Mouse (Mus musculus) gastrocnemius, adult 2 months (tissue): ENCODE measurements at regions not wholly inside any gene's neighbourhood (a gene's known extent, or its start where the extent isn't known, plus 50 kb on each side); places are given as distances from the start of the nearest gene placed in this dataset.

Experiments used
- DNase-seq: peaks from one replicate; pipeline ENCODE4 v3.0.0; 2022
- H3K27ac ChIP-seq: fragments of 200-600 bp; 2 replicates; pipeline ENCODE4 v1.8.1; 2022; ENCODE audit warnings: mild to moderate bottlenecking
- H3K4me3 ChIP-seq: fragments of 200-600 bp; 2 replicates; pipeline ENCODE4 v1.8.1; 2022; ENCODE audit warnings: mild to moderate bottlenecking, moderate library complexity
- CTCF ChIP-seq: fragments of 200-600 bp; IDR thresholded peaks from 2 replicates; pipeline ENCODE4 v1.8.1; 2022; ENCODE audit warnings: antibody characterized with exemption, mild to moderate bottlenecking, moderate library complexity
- intact Hi-C: fragments of 180-260 bp; cut with DNase I; formaldehyde crosslinking; loops from one replicate; pipeline ENCODE4 v1.15.1; 2025

- intact Hi-C loops, result no loop called here
- no peak for TF ChIP-seq CTCF
- H3K27ac ChIP-seq, result no peak overlapping the region
- no peak for DNase-seq
- H3K4me3 ChIP-seq, result no peak overlapping the region
Measured at GRCm38 (mm10) chr5:129298646-129299455, 202.2 kb upstream of the Sfswap start.

DNA sequence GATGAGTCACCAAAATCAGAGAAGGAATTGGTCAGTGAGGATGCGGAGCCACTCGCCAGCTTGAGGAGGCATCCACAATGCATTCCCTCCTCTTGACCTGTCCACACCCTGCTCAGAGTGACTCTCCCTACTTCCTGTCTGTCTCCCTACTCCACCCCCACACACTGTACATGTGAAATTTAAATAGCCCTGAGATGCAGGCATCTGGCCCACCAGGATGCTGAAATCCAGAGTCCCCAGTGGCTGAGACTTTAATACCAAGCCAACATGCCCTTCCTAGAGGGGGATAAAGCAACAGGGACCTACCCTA lies 201.6 kb upstream of the Sfswap start:
- Histone ChIP-seq H3K27ac (no peak overlapping the region), H3K4me3 (no peak overlapping the region)
- no peak for TF ChIP-seq CTCF
- intact Hi-C loops, result no loop called here
- DNase-seq, result no peak

GRCm38 (mm10) chr5:129300423-129300822 lies 200.6 kb upstream of the Sfswap start:
- no peak for TF ChIP-seq CTCF
- H3K27ac ChIP-seq, result no peak overlapping the region
- intact Hi-C loops, result no loop called here
- no peak overlapping the region for H3K4me3 ChIP-seq
- no peak for DNase-seq

DNA sequence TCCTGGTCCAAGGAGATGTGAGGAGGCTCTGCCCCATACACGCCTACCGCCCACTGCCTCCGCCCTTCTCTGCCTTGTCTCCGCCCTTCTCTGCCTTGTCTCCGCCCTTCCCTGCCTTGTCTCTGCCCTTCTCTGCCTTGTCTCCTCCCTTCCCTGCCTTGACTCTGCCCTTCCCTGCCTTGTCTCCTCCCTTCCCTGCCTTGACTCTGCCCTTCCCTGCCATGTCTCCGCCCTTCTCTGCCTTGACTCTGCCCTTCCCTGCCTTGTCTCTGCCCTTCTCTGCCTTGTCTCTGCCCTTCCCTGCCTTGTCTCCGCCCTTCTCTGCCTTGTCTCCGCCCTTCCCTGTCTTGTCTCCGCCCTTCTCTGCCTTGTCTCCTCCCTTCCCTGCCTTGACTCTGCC lies 185.4 kb upstream of the Sfswap start:
- no peak for DNase-seq
- Histone ChIP-seq H3K27ac (no peak overlapping the region), H3K4me3 (no peak overlapping the region)
- no peak for TF ChIP-seq CTCF
- intact Hi-C loops, result no loop called here

- no peak for DNase-seq
- Histone ChIP-seq H3K4me3 (no peak overlapping the region), H3K27ac (no peak overlapping the region)
- intact Hi-C loops, result no loop called here
- TF ChIP-seq CTCF, result peak; percentile 24; the same call in 1 of the 2 replicates
Measured at GRCm38 (mm10) chr5:129331094-129331523, 169.9 kb upstream of the Sfswap start.

- no peak overlapping the region for H3K27ac ChIP-seq
- no peak overlapping the region for H3K4me3 ChIP-seq
- intact Hi-C loops, result no loop called here
- DNase-seq, result no peak
- TF ChIP-seq CTCF, result no peak
Measured at GRCm38 (mm10) chr5:129332014-129332413, 169.0 kb upstream of the Sfswap start.

DNA sequence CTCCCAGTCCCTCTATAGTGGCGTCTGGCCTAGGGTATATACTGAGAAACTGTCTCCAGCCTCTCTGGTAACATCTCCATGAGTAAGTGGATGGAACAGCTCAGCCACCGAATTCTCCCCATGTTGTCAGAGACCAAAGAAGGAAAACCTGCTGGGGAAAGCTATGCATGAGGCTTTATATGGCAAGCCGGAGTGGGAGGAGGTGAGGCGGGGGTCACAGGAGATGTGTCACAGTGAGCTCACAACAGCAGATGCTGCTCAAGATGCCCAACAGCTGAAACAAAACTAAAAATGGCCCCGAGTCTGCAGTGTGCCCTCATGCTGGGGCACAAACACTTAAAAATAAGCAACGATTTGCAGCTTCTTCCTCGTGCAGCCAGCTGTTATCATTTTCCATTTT lies 162.5 kb upstream of the Sfswap start:
- Histone ChIP-seq H3K27ac (no peak overlapping the region), H3K4me3 (no peak overlapping the region)
- no peak for DNase-seq
- intact Hi-C loops, result no loop called here
- TF ChIP-seq CTCF, result no peak

GRCm38 (mm10) chr5:129344038-129344437 lies 157.0 kb upstream of the Sfswap start:
- intact Hi-C loops, result no loop called here
- TF ChIP-seq CTCF, result no peak

DNA sequence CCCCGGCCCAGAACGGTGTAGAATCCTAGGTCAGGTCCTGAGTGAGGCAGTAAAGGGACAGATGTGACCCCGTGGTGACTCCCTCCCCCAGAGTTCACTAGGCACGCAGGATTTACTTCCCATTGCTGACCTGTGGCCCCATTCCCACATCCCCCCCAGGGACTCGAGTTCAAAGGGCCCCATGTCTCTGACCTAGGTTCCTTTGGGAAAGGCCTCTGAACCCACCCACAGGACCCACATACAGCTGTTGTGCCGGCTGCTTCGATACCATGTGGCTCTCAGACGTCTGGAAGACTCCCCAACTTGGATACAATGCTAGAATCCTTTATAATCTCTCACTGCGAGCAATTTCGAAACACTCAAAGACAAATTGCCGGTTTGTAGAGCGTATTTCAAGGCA lies 151.0 kb upstream of the Sfswap start:
- intact Hi-C loops, result loop anchor here (10.0 kb wide), 1 partner anchor 165 kb away; no protein-coding TSS in a partner anchor
- H3K4me3 ChIP-seq, result no peak overlapping the region
- no peak for TF ChIP-seq CTCF
- no peak for DNase-seq
- no peak overlapping the region for H3K27ac ChIP-seq

More at GRCm38 (mm10) chr5:129344038-129344437, 157.0 kb upstream of the Sfswap start:
- no peak overlapping the region for H3K27ac ChIP-seq
- no peak overlapping the region for H3K4me3 ChIP-seq
- no peak for DNase-seq

GRCm38 (mm10) chr5:129353549-129353948 lies 147.5 kb upstream of the Sfswap start:
- Histone ChIP-seq H3K4me3 (no peak overlapping the region), H3K27ac (no peak overlapping the region)
- intact Hi-C loops, result loop anchor here (10.0 kb wide), 1 partner anchor 169 kb away; no protein-coding TSS in a partner anchor
- no peak for DNase-seq
- TF ChIP-seq CTCF, result no peak

GRCm38 (mm10) chr5:129354877-129355276 lies 146.1 kb upstream of the Sfswap start:
- TF ChIP-seq CTCF, result peak; percentile 47
- H3K27ac ChIP-seq, result no peak overlapping the region
- no peak overlapping the region for H3K4me3 ChIP-seq
- intact Hi-C loops, result loop anchor here (10.0 kb wide), 1 partner anchor 170 kb away; no protein-coding TSS in a partner anchor
- no peak for DNase-seq

GRCm38 (mm10) chr5:129361527-129361926 lies 139.5 kb upstream of the Sfswap start:
- no peak for DNase-seq
- no peak overlapping the region for H3K4me3 ChIP-seq
- intact Hi-C loops, result no loop called here
- H3K27ac ChIP-seq, result no peak overlapping the region
- TF ChIP-seq CTCF, result no peak

- Histone ChIP-seq H3K4me3 (no peak overlapping the region), H3K27ac (no peak overlapping the region)
- TF ChIP-seq CTCF, result no peak
- DNase-seq, result no peak
- intact Hi-C loops, result no loop called here
Measured at GRCm38 (mm10) chr5:129363189-129363588, 137.8 kb upstream of the Sfswap start.

GRCm38 (mm10) chr5:129365026-129365425 lies 136.0 kb upstream of the Sfswap start:
- intact Hi-C loops, result no loop called here
- Histone ChIP-seq H3K27ac (no peak overlapping the region), H3K4me3 (no peak overlapping the region)
- DNase-seq, result no peak
- TF ChIP-seq CTCF, result no peak
